Mouse (Mus musculus): ENCODE measurements around the gene Olfr1426. TPM values are rescaled to one million over a fixed set of nuclear protein-coding genes. Genes with fewer than 3 reads are reported as not detected.
A peak's percentile ranks its signal among the peaks of the same experiment; 100 is the strongest.

The Olfr1426 gene
- total RNA-seq (2012; rRNA removed) (not detected in 2 replicates), total RNA-seq (2014; rRNA removed) (not detected in 2 replicates), polyA plus RNA-seq (2012; ENCODE audit: insufficient read length, low read depth) (not detected in 2 replicates)

GRCm38 (mm10) chr19:12091913-12092312, at the start of gene Olfr1426:
Olfr1426 (minus strand) TSS chr19:12092013.
- no peaks in the 10 kb centered on the region for H3K79me2 ChIP-seq (replicated peaks; ENCODE audit: control insufficient read depth, extremely low read depth, insufficient read depth, poor library complexity, severe bottlenecking)
- H3K27me3 ChIP-seq (replicated peaks), result no peaks in the 10 kb centered on the region
- in situ Hi-C loops (cut with MboI; ENCODE audit: low pct_ligation_motif_present, low pct_unique_long_range_greater_than_20kb, low sequenced_read_pairs) (no loop called here), dilution Hi-C loops (cut with MboI; ENCODE audit: extremely low pct_ligation_motif_present, extremely low pct_unique_long_range_greater_than_20kb, low sequenced_read_pairs) (no loop called here)
- no peak for TF ChIP-seq TCF12 (IDR thresholded peaks at IDR 0.05; ENCODE audit: low read depth, low read length)
- TF ChIP-seq EP300 (IDR thresholded peaks at IDR 0.05; ENCODE audit: low read length), result no peak
- no peak for TF ChIP-seq JUN (IDR thresholded peaks at IDR 0.05; ENCODE audit: insufficient read depth, low read depth, low read length)
- TF ChIP-seq ZMIZ1 (IDR thresholded peaks at IDR 0.05; ENCODE audit: low read depth, low read length), result no peak
- no peak for TF ChIP-seq USF2 (conservative IDR thresholded peaks at IDR 0.05; ENCODE audit: low read depth, low read length)
- TF ChIP-seq USF1 (IDR thresholded peaks at IDR 0.05; ENCODE audit: low read depth, low read length), result no peak
- no peak for TF ChIP-seq MEF2A (IDR thresholded peaks at IDR 0.05; ENCODE audit: borderline replicate concordance, low read depth, low read length)
- no peak for TF ChIP-seq JUND (conservative IDR thresholded peaks at IDR 0.05; ENCODE audit: low read depth, low read length)
- no peak for TF ChIP-seq CTCF (conservative IDR thresholded peaks at IDR 0.05 in 1 of 2, IDR thresholded peaks at IDR 0.05 in 1 of 2; ENCODE audit: low read depth in 2 of 2, low read length in 2 of 2)
- no peak for TF ChIP-seq HCFC1 (IDR thresholded peaks at IDR 0.05; ENCODE audit: low read depth, low read length)
- TF ChIP-seq E2F4 (IDR thresholded peaks at IDR 0.05; ENCODE audit: insufficient replicate concordance, low read depth, low read length), result no peak
- H3K9ac ChIP-seq (ENCODE audit: insufficient read depth, low read depth), result no peak within 1 kb of the TSS
- H3K27ac ChIP-seq (ENCODE audit: insufficient read depth, low read depth), result no peak within 1 kb of the TSS
- no peak within 1 kb of the TSS for H3K4me3 ChIP-seq (replicated peaks in 1 of 3; ENCODE audit: low read depth in 2 of 3, low read length in 2 of 3, poor library complexity in 1 of 3)
- H3K4me2 ChIP-seq (ENCODE audit: insufficient read depth, low read depth, poor library complexity, severe bottlenecking), result no peak within 1 kb of the TSS
- DNase-seq (ENCODE audit: extremely low read depth), result no peak
- H3K9me3 ChIP-seq (replicated peaks; ENCODE audit: low read length), result no peaks in the 10 kb centered on the region
- H3K36me3 ChIP-seq (replicated peaks in 1 of 2; ENCODE audit: control insufficient read depth in 1 of 2, insufficient read depth in 1 of 2, low read length in 1 of 2), result no peaks in the 10 kb centered on the region
- peaks cover 0 to 3% of the 10 kb centered on the region in 2 experiments; a peak in 1 of 4 replicates for H3K4me1 ChIP-seq (ENCODE audit: control insufficient read depth in 1 of 2, insufficient read depth in 2 of 2)

GRCm38 (mm10) chr19:12134289-12134688, 42.5 kb upstream of the Olfr1426 start:
- Histone ChIP-seq H3K27ac (ENCODE audit: insufficient read depth, low read depth) (no peak overlapping the region), H3K27me3 (replicated peaks) (no peaks in the 10 kb centered on the region), H3K9me3 (replicated peaks; ENCODE audit: low read length) (no peaks in the 10 kb centered on the region), H3K4me2 (ENCODE audit: insufficient read depth, low read depth, poor library complexity, severe bottlenecking) (no peak overlapping the region), H3K9ac (ENCODE audit: insufficient read depth, low read depth) (no peak overlapping the region), H3K79me2 (replicated peaks; ENCODE audit: control insufficient read depth, extremely low read depth, insufficient read depth, poor library complexity, severe bottlenecking) (no peaks in the 10 kb centered on the region), H3K4me1 (ENCODE audit: control insufficient read depth in 1 of 2, insufficient read depth in 2 of 2) (no peaks in the 10 kb centered on the region), H3K36me3 (replicated peaks in 1 of 2; ENCODE audit: control insufficient read depth in 1 of 2, insufficient read depth in 1 of 2, low read length in 1 of 2) (no peaks in the 10 kb centered on the region), H3K4me3 (replicated peaks in 1 of 3; ENCODE audit: low read depth in 2 of 3, low read length in 2 of 3, poor library complexity in 1 of 3) (no peak overlapping the region)
- in situ Hi-C loops (cut with MboI; ENCODE audit: low pct_ligation_motif_present, low pct_unique_long_range_greater_than_20kb, low sequenced_read_pairs) (loop anchor here (10.0 kb wide), 2 partner anchors 301 to 361 kb away; no protein-coding TSS in a partner anchor), dilution Hi-C loops (cut with MboI; ENCODE audit: extremely low pct_ligation_motif_present, extremely low pct_unique_long_range_greater_than_20kb, low sequenced_read_pairs) (no loop called here)
- DNase-seq (ENCODE audit: extremely low read depth), result peak; percentile 61
- TF ChIP-seq CTCF (conservative IDR thresholded peaks at IDR 0.05 in 1 of 2, IDR thresholded peaks at IDR 0.05 in 1 of 2; ENCODE audit: low read depth in 2 of 2, low read length in 2 of 2), result peak; percentile 57 to 82; a peak in 3 of 4 replicates
- TF ChIP-seq SMC3 (IDR thresholded peaks at IDR 0.05; ENCODE audit: low read depth, low read length), result peak; percentile 61
- TF ChIP-seq NRF1 (IDR thresholded peaks at IDR 0.05; ENCODE audit: low read depth, low read length), result no peak
- TF ChIP-seq RAD21 (IDR thresholded peaks at IDR 0.05; ENCODE audit: low read depth, low read length), result peak; percentile 89

Data from CH12.LX (cell line).